Mouse (Mus musculus) bone marrow macrophage, adult 2 months (primary cell): ENCODE data around the gene Mef2b.

Experiments used
- CTCF ChIP-seq: IDR thresholded peaks from 2 replicates; pipeline ENCODE4 v1.5.1; 2012; ENCODE audit warnings: low read depth, mild to moderate bottlenecking, low read length, moderate library complexity
- POLR2A ChIP-seq: IDR thresholded peaks from 2 replicates; pipeline ENCODE4 v1.6.1; 2012; ENCODE audit warnings: mild to moderate bottlenecking, low read depth, low read length, borderline replicate concordance

- no peak for TF ChIP-seq CTCF
- no peak for TF ChIP-seq POLR2A
These were observed 75.6 kb downstream of the Mef2b start for GRCm38 (mm10) chr8:70215092-70215491.
